Mouse (Mus musculus) heart, postnatal 0 days (tissue): ENCODE results near the gene Cap2.

Source experiments
- CTCF ChIP-seq: IDR thresholded peaks from 2 replicates; pipeline ENCODE4 v1.5.1; 2016; ENCODE audit warnings: antibody characterized with exemption, control low read depth, low read depth
- EP300 ChIP-seq: IDR thresholded peaks from 2 replicates; pipeline ENCODE4 v1.6.1; 2016; ENCODE audit warnings: antibody characterized with exemption, low read depth

- TF ChIP-seq CTCF (no peak), EP300 (no peak)
These were observed 28.9 kb downstream of the Cap2 start for GRCm38 (mm10) chr13:46530546-46530945.
